Mouse (Mus musculus): ENCODE measurements around the gene Srgap2.

Srgap2 gene

GRCm38 (mm10) chr1:131526371-131527270, 531 bp downstream of the Srgap2 start:
- in situ Hi-C loops (cut with MboI): no loop called here

DNA sequence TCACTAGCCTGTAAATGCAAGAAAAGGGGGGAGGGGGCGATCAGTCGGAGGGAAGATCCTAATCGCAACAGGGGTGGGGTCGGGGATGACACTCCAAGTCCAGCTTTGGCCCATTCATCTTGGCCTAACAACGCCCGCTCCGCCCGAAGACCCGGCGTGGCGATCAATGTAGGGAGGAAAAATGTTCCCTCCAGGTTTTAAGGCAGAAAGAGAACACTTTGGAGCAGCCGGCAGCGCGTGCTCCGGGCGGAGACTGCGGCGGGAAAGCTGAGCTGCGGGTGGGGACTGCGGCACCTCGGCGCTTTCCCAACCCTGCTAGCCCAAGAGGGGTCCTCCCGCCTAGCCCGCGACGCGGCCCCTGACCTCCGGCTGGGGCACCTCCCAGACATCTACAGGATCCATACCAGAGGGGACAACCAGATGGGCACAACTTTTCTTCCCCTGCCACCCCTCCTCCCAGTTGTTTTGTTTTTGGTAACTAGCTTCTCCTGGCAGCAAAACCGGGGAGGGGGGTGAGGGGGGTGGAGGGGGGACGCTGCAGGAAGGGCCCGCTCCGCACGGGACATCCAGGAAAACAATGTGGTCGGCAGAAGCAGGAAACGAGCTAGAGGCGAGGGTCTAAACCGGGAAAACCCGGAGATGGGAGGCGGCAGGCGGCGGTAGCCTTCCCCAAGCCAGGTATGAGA, 1.4 kb downstream of the Srgap2 start:
- in situ Hi-C loops (cut with MboI): no loop called here

- in situ Hi-C loops (cut with MboI): no loop called here
Measured at GRCm38 (mm10) chr1:131525101-131525585, 2.0 kb downstream of the Srgap2 start.

- in situ Hi-C loops (cut with MboI): no loop called here
Measured at GRCm38 (mm10) chr1:131523794-131524193, 3.4 kb downstream of the Srgap2 start.

DNA sequence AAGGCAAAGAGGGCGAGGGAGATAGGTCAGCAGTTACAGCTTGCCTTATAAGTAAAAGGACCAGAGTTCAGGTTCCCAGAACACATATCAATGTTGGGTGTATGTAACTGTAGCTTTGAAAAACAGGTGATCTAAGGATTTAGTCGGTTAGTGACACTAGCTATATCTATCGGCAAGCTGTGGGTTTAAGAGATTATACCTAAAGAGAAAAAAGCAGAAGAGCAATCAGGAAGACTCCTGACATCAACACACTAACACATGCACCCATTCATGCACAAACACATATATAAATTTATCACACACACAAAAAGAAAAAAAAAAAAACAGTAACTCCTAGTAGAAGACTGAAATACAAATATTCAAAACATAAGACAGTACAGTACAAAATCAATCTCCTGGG, 10.6 kb downstream of the Srgap2 start:
- in situ Hi-C loops (cut with MboI): no loop called here

- in situ Hi-C loops (cut with MboI): no loop called here
Measured at GRCm38 (mm10) chr1:131514197-131514596, 13.0 kb downstream of the Srgap2 start.

GRCm38 (mm10) chr1:131513136-131513535, 14.0 kb downstream of the Srgap2 start:
- in situ Hi-C loops (cut with MboI): no loop called here

GRCm38 (mm10) chr1:131511661-131512500, 15.3 kb downstream of the Srgap2 start:
- in situ Hi-C loops (cut with MboI): no loop called here

GRCm38 (mm10) chr1:131511131-131511530, 16.0 kb downstream of the Srgap2 start:
- in situ Hi-C loops (cut with MboI): no loop called here

GRCm38 (mm10) chr1:131501681-131502080, 25.5 kb downstream of the Srgap2 start:
- in situ Hi-C loops (cut with MboI): no loop called here

GRCm38 (mm10) chr1:131498231-131498630, 28.9 kb downstream of the Srgap2 start:
- in situ Hi-C loops (cut with MboI): no loop called here

DNA sequence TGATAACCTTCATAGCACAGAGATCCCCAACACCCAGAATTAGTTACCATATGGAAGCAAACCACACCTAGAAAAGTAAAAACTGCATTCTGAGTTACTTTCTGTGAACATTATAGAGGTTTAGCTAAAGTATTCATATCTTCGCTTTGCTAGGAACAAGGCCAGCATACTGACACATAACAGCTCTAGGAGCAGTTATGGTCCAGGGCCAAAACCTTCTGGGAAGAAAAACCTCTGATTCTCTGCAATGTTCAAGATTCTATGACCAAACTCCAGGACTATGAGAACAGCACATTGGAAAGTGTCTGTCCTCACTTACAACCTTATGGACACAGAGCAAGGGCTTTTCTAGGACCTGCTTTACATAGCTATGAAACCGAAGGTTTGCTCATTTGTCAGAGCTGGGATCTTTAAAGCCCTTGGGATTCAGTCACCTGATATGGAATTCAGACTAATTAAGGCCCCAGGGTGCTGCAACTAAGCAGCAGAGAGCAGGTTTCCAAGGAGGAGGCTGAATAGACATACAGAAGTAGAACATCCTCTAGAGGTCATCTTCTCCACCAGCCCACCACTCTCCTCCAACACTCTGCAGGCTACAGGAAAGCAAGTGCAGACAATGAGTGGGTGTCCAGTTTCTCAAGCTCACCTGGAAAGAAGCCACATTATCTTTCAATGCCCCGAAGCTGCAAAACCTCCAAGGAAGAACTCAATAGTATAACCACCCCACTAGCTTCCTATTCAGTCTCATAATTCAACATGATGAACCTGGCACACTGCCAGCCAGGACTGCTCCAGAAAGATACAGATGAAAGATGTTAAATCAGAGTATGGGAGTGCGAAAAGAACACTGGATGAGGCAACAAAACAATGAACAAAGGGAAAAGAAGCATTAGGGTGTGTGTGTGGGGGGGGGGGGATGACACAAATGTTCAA, 32.9 kb downstream of the Srgap2 start:
- in situ Hi-C loops (cut with MboI): no loop called here

- in situ Hi-C loops (cut with MboI): no loop called here
Measured at GRCm38 (mm10) chr1:131492360-131492759, 34.8 kb downstream of the Srgap2 start.

- in situ Hi-C loops (cut with MboI): no loop called here
Measured at GRCm38 (mm10) chr1:131491579-131491978, 35.6 kb downstream of the Srgap2 start.

- in situ Hi-C loops (cut with MboI): no loop called here
Measured at GRCm38 (mm10) chr1:131489312-131489711, 37.8 kb downstream of the Srgap2 start.

GRCm38 (mm10) chr1:131486094-131486850, 40.9 kb downstream of the Srgap2 start:
- in situ Hi-C loops (cut with MboI): no loop called here

- in situ Hi-C loops (cut with MboI): no loop called here
Measured at GRCm38 (mm10) chr1:131482242-131482641, 44.9 kb downstream of the Srgap2 start.

DNA sequence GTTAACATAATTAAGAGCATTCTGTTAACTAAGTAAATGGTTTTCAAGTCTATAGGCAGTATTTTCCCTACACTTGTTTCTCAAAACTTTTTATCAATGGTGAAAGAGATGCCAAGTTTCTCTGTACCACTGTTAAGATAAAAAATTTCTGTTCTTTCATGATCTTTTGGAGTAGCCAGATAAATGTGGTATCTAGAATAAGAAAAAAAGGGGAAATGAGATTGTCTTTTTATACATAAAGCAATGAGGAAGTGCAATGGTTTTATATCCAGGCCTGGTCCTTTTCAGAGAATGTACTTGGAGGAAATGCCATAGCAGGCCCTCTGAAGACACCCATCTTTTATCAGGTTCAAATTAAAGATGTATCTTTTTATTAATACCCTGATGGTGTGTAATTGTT, 45.8 kb downstream of the Srgap2 start:
- in situ Hi-C loops (cut with MboI): no loop called here

- in situ Hi-C loops (cut with MboI): no loop called here
Measured at GRCm38 (mm10) chr1:131478770-131479305, 48.3 kb downstream of the Srgap2 start.

DNA sequence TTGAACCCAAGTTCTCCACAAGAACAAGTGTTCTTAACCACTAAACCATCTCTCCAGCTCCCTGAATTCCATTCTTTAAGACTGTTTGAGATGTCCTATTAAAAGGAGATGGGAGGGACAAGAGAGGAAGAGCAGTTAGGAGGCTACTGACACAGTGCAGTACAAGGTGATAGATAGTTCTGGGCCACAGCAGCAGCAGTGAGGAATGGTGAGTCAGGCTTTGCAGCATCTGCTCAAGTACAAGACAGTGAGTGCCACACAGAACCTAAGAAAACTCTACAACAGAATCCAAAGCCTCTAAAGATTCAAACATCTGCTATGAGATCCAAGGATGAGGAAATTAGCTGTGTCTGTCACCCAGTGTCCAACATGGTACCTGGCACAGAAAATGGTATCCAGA, 51.8 kb downstream of the Srgap2 start:
- in situ Hi-C loops (cut with MboI): no loop called here

Measured in mature B cell (primary cell).